Mouse (Mus musculus) kidney, embryonic 16.5 days (tissue): ENCODE results near the gene Mylk2. TPM values are rescaled to one million over a fixed set of nuclear protein-coding genes. Genes with fewer than 3 reads are reported as not detected.

Source experiments
- ATAC-seq: fragments of 200-750 bp; cut with Nextera tagmentation; 2 replicates; pipeline ENCODE4 v1.8.0; 2017; ENCODE audit warnings: moderate TSS enrichment; ENCODE audit not compliant: low FRiP score, low TSS enrichment
- H3K27ac ChIP-seq: fragments of 300-500 bp; sonication (generic); 2 replicates; pipeline ENCODE4 v1.5.1; 2014; ENCODE audit warnings: low read length
- H3K27me3 ChIP-seq: fragments of 300-500 bp; sonication (generic); 2 replicates; pipeline ENCODE4 v1.6.1; 2014; ENCODE audit warnings: low read length, control low read depth, mixed read lengths; ENCODE audit not compliant: insufficient read depth
- H3K36me3 ChIP-seq: fragments of 300-500 bp; sonication (generic); 2 replicates; pipeline ENCODE4 v1.6.1; 2014; ENCODE audit warnings: low read length, control low read depth, mixed read lengths; ENCODE audit not compliant: insufficient read depth
- H3K4me1 ChIP-seq: fragments of 300-500 bp; sonication (generic); 2 replicates; pipeline ENCODE4 v1.6.1; 2014; ENCODE audit warnings: low read length, control low read depth, mixed read lengths; ENCODE audit not compliant: insufficient read depth
- H3K4me2 ChIP-seq: fragments of 300-500 bp; sonication (generic); replicated peaks from 2 replicates; pipeline ENCODE4 v1.6.1; 2014; ENCODE audit warnings: low read depth, low read length
- H3K4me3 ChIP-seq: fragments of 300-500 bp; sonication (generic); 2 replicates; pipeline ENCODE4 v1.5.1; 2014; ENCODE audit warnings: mild to moderate bottlenecking, low read length
- H3K9ac ChIP-seq: fragments of 300-500 bp; sonication (generic); replicated peaks from 2 replicates; pipeline ENCODE4 v1.6.1; 2014; ENCODE audit warnings: low read length
- H3K9me3 ChIP-seq: fragments of 300-500 bp; sonication (generic); 2 replicates; pipeline ENCODE4 v1.6.1; 2016; ENCODE audit warnings: low read length, control low read depth
- WGBS: fragments of 180-500 bp; shearing (Covaris S2); extraction: QIAGEN DNeasy Blood & Tissue Kit; methylation state at CpG from one replicate; pipeline ENCODE4 v1.1.7; 2014; 5-methylcytosine and 5-hydroxymethylcytosine counted together
- polyA plus RNA-seq: library from polyadenylated mRNA; unstranded; fragments of >200 nt; fragmentation: Nextera tagmentation; extraction: Ambion mirVana; gene quantifications from 2 replicates; pipeline ENCODE4 v1.2.1, GENCODE M21; 2015

The Mylk2 gene
- polyA plus RNA-seq, 1 experiment from 2014 or later = 0.42 TPM

- peaks cover 27% of the 10 kb centered on the region for H3K4me1 ChIP-seq
- H3K4me2 ChIP-seq = no peak overlapping the region
- no peaks in the 10 kb centered on the region for H3K36me3 ChIP-seq
- peak overlapping the region; percentile 56 for H3K27ac ChIP-seq
- H3K27me3 ChIP-seq = 0 out of 2 replicates have a peak, but pooled peaks cover 3% of the 10 kb centered on the region
- ATAC-seq = peak; percentile 64; the same call in 1 of the 2 replicates
- no peak overlapping the region; the same call in 1 of the 2 replicates for H3K9ac ChIP-seq
- 39% methylated on average over 5 of the region's 5 CpGs for WGBS
- H3K4me3 ChIP-seq = no peak overlapping the region
- H3K9me3 ChIP-seq = no peaks in the 10 kb centered on the region
These were observed 22.5 kb downstream of the Mylk2 start for GRCm38 (mm10) chr2:152933614-152934013.

DNA sequence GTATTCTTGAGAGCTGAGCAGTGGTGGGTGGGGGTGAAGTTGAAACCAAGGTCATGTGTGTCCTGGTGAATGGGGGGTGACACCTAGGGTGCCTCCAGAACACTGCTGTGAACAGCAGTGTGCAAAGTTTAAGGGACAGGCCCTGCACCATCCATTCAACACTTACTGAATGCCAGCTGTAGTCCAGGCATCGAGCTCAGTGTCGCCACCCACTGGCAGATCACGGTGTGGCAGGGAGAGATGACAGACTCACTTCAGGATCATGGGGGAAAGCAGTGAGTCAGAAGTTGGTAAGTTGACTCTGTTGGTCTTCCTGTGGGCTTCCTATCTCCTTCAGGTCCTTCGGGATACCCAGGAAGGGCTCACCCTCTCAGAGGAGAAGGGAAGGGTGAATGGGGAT, 28.7 kb downstream of the Mylk2 start:
- no peak for ATAC-seq
- no peak overlapping the region for H3K4me2 ChIP-seq
- H3K27me3 ChIP-seq = peaks cover 46% of the 10 kb centered on the region
- H3K27ac ChIP-seq = no peak overlapping the region
- 11% methylated on average over 4 of the region's 4 CpGs for WGBS
- peaks cover 13% of the 10 kb centered on the region; the same call in 1 of the 2 replicates for H3K4me1 ChIP-seq
- H3K9me3 ChIP-seq = no peaks in the 10 kb centered on the region
- H3K36me3 ChIP-seq = no peaks in the 10 kb centered on the region
- no peak overlapping the region for H3K4me3 ChIP-seq
- H3K9ac ChIP-seq = no peak overlapping the region

- H3K4me3 ChIP-seq = no peak overlapping the region
- H3K27me3 ChIP-seq = peaks cover 57% of the 10 kb centered on the region
- peaks cover 13% of the 10 kb centered on the region; the same call in 1 of the 2 replicates for H3K4me1 ChIP-seq
- 79% methylated on average over 6 of the region's 6 CpGs for WGBS
- H3K27ac ChIP-seq = no peak overlapping the region
- no peaks in the 10 kb centered on the region for H3K36me3 ChIP-seq
- H3K9me3 ChIP-seq = no peaks in the 10 kb centered on the region
- H3K4me2 ChIP-seq = no peak overlapping the region
- no peak overlapping the region for H3K9ac ChIP-seq
- no peak for ATAC-seq
These were observed 30.0 kb downstream of the Mylk2 start for GRCm38 (mm10) chr2:152941106-152941505.

GRCm38 (mm10) chr2:152941776-152942175, 30.6 kb downstream of the Mylk2 start:
- H3K9ac ChIP-seq = no peak overlapping the region
- WGBS = 45% methylated on average over 7 of the region's 7 CpGs
- no peak overlapping the region for H3K4me3 ChIP-seq

GRCm38 (mm10) chr2:152942898-152943515, 31.9 kb downstream of the Mylk2 start:
- no peak overlapping the region for H3K27ac ChIP-seq
- no peaks in the 10 kb centered on the region for H3K9me3 ChIP-seq
- peaks cover 13% of the 10 kb centered on the region; the same call in 1 of the 2 replicates for H3K4me1 ChIP-seq
- peak overlapping the region; percentile 84 for H3K4me2 ChIP-seq
- WGBS = 0% methylated on average over 49 of the region's 65 CpGs
- ATAC-seq = peak; percentile 36; the same call in 1 of the 2 replicates
- H3K9ac ChIP-seq = peak overlapping the region; percentile 55; the same call in 1 of the 2 replicates
- peaks cover 56% of the 10 kb centered on the region for H3K27me3 ChIP-seq
- no peaks in the 10 kb centered on the region for H3K36me3 ChIP-seq
- H3K4me3 ChIP-seq = peak overlapping the region; percentile 52

More at GRCm38 (mm10) chr2:152941776-152942175, 30.6 kb downstream of the Mylk2 start:
- no peaks in the 10 kb centered on the region for H3K9me3 ChIP-seq
- peaks cover 56% of the 10 kb centered on the region for H3K27me3 ChIP-seq
- H3K36me3 ChIP-seq = no peaks in the 10 kb centered on the region
- H3K4me1 ChIP-seq = peaks cover 13% of the 10 kb centered on the region; the same call in 1 of the 2 replicates
- ATAC-seq = no peak
- no peak overlapping the region for H3K4me2 ChIP-seq
- no peak overlapping the region for H3K27ac ChIP-seq

- Histone ChIP-seq H3K27me3 (peaks cover 56% of the 10 kb centered on the region), H3K36me3 (no peaks in the 10 kb centered on the region), H3K4me3 (peak overlapping the region; percentile 52), H3K4me1 (peaks cover 13% of the 10 kb centered on the region; the same call in 1 of the 2 replicates), H3K9ac (no peak overlapping the region), H3K9me3 (no peaks in the 10 kb centered on the region), H3K4me2 (peak overlapping the region; percentile 84), H3K27ac (no peak overlapping the region)
- no peak for ATAC-seq
- WGBS = 4% methylated on average over 8 of the region's 8 CpGs
These were observed 32.4 kb downstream of the Mylk2 start for GRCm38 (mm10) chr2:152943568-152943967.

GRCm38 (mm10) chr2:152944013-152944412, 32.9 kb downstream of the Mylk2 start:
- Histone ChIP-seq H3K27me3 (peaks cover 60% of the 10 kb centered on the region), H3K4me1 (peaks cover 13% of the 10 kb centered on the region; the same call in 1 of the 2 replicates), H3K9ac (no peak overlapping the region), H3K9me3 (no peaks in the 10 kb centered on the region), H3K4me2 (no peak overlapping the region), H3K4me3 (no peak overlapping the region), H3K36me3 (no peaks in the 10 kb centered on the region), H3K27ac (no peak overlapping the region)
- ATAC-seq = no peak
- WGBS = 50% methylated on average over 9 of the region's 9 CpGs

DNA sequence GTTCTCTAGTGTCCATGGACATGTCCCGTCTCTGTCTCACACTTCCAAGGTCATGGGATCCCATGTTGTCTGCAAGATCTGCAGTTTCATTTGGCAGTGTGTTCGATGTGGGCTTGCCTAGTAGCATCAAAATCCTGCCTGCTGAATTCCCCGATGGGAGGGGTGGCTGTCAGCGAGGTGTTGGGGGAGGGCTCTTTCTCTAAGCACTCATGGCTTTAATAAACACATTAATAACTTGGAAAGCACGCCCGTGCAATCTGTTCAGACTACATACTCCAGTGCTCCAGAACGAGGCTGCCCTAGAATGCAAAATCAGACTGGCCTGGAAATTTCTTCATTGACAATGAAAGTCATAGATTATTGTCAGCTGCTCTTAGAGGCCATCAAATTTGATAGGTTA, 35.9 kb downstream of the Mylk2 start:
- no peak overlapping the region for H3K27ac ChIP-seq
- H3K9ac ChIP-seq = no peak overlapping the region
- no peak overlapping the region for H3K4me3 ChIP-seq
- H3K36me3 ChIP-seq = no peaks in the 10 kb centered on the region
- H3K27me3 ChIP-seq = peaks cover 66% of the 10 kb centered on the region
- peaks cover 20% of the 10 kb centered on the region for H3K4me1 ChIP-seq
- H3K9me3 ChIP-seq = no peaks in the 10 kb centered on the region
- ATAC-seq = no peak
- H3K4me2 ChIP-seq = no peak overlapping the region
- 56% methylated on average over 7 of the region's 7 CpGs for WGBS

GRCm38 (mm10) chr2:152948438-152949020, 37.4 kb downstream of the Mylk2 start:
- H3K4me3 ChIP-seq = no peak overlapping the region
- peaks cover 57% of the 10 kb centered on the region for H3K27me3 ChIP-seq
- H3K36me3 ChIP-seq = no peaks in the 10 kb centered on the region
- H3K9me3 ChIP-seq = no peaks in the 10 kb centered on the region
- H3K9ac ChIP-seq = no peak overlapping the region
- no peak for ATAC-seq
- H3K27ac ChIP-seq = no peak overlapping the region
- H3K4me2 ChIP-seq = no peak overlapping the region
- peaks cover 9% of the 10 kb centered on the region for H3K4me1 ChIP-seq
- WGBS = 88% methylated on average over 5 of the region's 5 CpGs
